Mouse (Mus musculus): ENCODE results near the gene Utp14a.
A peak's percentile ranks its signal among the peaks of the same experiment; 100 is the strongest.
"Not testable (repeated sequence)": the region's sequence is repeated elsewhere in the genome, so short reads cannot be mapped to it uniquely, and the experiment has no call there.

Gene Utp14a

GRCm38 (mm10) chrX:48256468-48257007 lies at the start of gene Utp14a:
Gene Utp14a (plus strand): TSS chrX:48256862.
- DNase-seq (ENCODE audit: low read depth, low spot score), result peak; percentile 93

- DNase-seq (ENCODE audit: low read depth, low spot score), result peak; percentile 58
Observed at GRCm38 (mm10) chrX:48207761-48208487, 48.7 kb upstream of the Utp14a start.

GRCm38 (mm10) chrX:48208519-48209185 lies 48.0 kb upstream of the Utp14a start, which contains the start of gene Zdhhc9:
Gene Zdhhc9 (minus strand): TSS chrX:48208878.
- DNase-seq (ENCODE audit: low read depth, low spot score), result peak; percentile 92

GRCm38 (mm10) chrX:48209746-48210145 lies 46.9 kb upstream of the Utp14a start:
- not testable (repeated sequence) for DNase-seq (ENCODE audit: low read depth, low spot score)

- DNase-seq (ENCODE audit: low read depth, low spot score), result no peak
Observed at GRCm38 (mm10) chrX:48219468-48219867, 37.2 kb upstream of the Utp14a start.

GRCm38 (mm10) chrX:48222706-48223105 lies 34.0 kb upstream of the Utp14a start:
- no peak for DNase-seq (ENCODE audit: low read depth, low spot score)

- DNase-seq (ENCODE audit: low read depth, low spot score), result no peak
Observed at GRCm38 (mm10) chrX:48226225-48226624, 30.4 kb upstream of the Utp14a start.

GRCm38 (mm10) chrX:48234417-48234816 lies 22.2 kb upstream of the Utp14a start:
- peak; percentile 80 for DNase-seq (ENCODE audit: low read depth, low spot score)

- no peak for DNase-seq (ENCODE audit: low read depth, low spot score)
Observed at GRCm38 (mm10) chrX:48255830-48256428, 733 bp upstream of the Utp14a start.

GRCm38 (mm10) chrX:48257011-48257410 lies 349 bp downstream of the Utp14a start:
- DNase-seq (ENCODE audit: low read depth, low spot score), result peak; percentile 21

GRCm38 (mm10) chrX:48271671-48272070 lies 15.0 kb downstream of the Utp14a start:
- DNase-seq (ENCODE audit: low read depth, low spot score), result no peak

GRCm38 (mm10) chrX:48274634-48275033 lies 18.0 kb downstream of the Utp14a start:
- no peak for DNase-seq (ENCODE audit: low read depth, low spot score)

- DNase-seq (ENCODE audit: low read depth, low spot score), result peak; percentile 75
Observed at GRCm38 (mm10) chrX:48278103-48278502, 21.4 kb downstream of the Utp14a start.

GRCm38 (mm10) chrX:48284386-48285005 lies 27.8 kb downstream of the Utp14a start:
- DNase-seq (ENCODE audit: low read depth, low spot score), result peak; percentile 85

GRCm38 (mm10) chrX:48285006-48285650 lies 28.5 kb downstream of the Utp14a start:
- DNase-seq (ENCODE audit: low read depth, low spot score), result peak; percentile 88

- no peak for DNase-seq (ENCODE audit: low read depth, low spot score)
Observed at GRCm38 (mm10) chrX:48285651-48286021, 29.0 kb downstream of the Utp14a start.

- DNase-seq (ENCODE audit: low read depth, low spot score), result peak; percentile 3
Observed at GRCm38 (mm10) chrX:48286488-48286887, 29.8 kb downstream of the Utp14a start.

GRCm38 (mm10) chrX:48288008-48288407 lies 31.3 kb downstream of the Utp14a start:
- DNase-seq (ENCODE audit: low read depth, low spot score), result no peak

- no peak for DNase-seq (ENCODE audit: low read depth, low spot score)
Observed at GRCm38 (mm10) chrX:48291413-48291812, 34.8 kb downstream of the Utp14a start.

GRCm38 (mm10) chrX:48305356-48305755 lies 48.7 kb downstream of the Utp14a start:
- DNase-seq (ENCODE audit: low read depth, low spot score), result no peak
